Mouse (Mus musculus) cerebellum, postnatal 36 days (tissue): Measurements from ENCODE around the gene Vmn1r171.
"Not testable (repeated sequence)": the region's sequence is repeated elsewhere in the genome, so short reads cannot be mapped to it uniquely, and the experiment has no call there.

Experiments used
- DNase-seq, 2 experiments: peaks; one replicate each; pipeline ENCODE4 v3.0.0; 2021 to 2022; ENCODE audit warnings: mixed read lengths in 2 of 2

The Vmn1r171 gene

DNA sequence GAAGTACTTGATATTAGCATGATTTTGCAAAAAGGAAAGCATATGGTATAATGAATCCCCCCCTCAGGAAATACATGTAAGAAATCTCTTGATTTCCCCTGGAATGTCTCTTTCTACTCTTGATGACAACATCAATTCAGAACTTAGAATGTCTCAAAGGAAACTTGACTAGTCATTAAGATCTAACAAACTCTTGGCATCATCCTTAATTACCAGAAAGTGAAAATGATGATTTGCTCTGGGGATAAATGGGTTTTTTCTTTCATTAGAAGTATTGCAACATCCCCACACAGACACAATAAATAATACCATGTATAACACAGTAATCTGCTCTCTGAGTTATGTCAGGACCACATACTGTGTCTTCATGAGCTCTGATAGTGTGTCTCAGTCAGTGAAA is at the start of gene Vmn1r171:
Gene Vmn1r171 (plus strand): TSS at position 301 of the 400 bp plus-strand sequence.
- no peak for DNase-seq

DNA sequence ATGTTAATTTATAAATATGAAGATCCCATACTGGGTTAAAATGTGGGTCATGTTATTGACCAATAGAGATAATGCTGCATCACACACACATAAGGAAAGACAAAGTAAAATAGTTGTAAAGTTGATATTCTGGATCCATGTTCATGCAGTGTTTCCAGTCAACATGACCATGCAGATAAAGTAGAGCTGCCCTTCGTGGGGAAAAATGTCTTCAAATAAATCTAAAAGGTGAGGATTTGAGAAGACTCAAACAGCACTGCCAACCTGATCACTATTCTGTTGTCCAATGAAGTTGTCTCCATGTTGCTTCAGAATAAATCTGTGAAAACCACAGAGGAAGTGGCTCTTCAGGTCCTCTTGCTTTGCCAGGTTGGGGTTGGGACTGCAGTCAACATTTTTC is 24.6 kb upstream of the Vmn1r171 start, which contains the start of gene Vmn1r170:
Gene Vmn1r170 (plus strand): TSS at position 301 of the 400 bp plus-strand sequence.
- not testable (repeated sequence) for DNase-seq

DNA sequence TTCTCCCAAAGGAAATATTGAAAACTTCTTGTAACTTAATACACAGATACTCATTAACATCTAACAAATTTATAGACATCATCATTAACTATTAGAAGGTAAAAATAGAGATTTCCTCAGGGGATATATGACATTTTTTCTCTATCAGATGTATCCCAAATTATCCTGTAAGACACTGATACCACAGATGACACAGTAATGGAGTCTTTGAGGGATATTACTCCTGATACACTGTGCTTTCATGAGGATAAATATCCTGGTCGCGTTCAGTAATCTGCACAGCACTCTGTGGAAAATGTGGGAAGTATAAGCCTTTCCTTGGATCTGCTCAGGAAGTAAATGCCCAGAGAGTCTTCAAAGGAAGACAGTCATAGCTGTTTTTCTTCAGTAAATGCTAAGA is 27.5 kb downstream of the Vmn1r171 start, which contains the start of gene Vmn1r172:
Gene Vmn1r172 (plus strand): TSS at position 301 of the 400 bp plus-strand sequence.
- DNase-seq: no peak
